Comparison of ENCODE assay signal across 7 mouse cellular contexts in the genomic region with DNA sequence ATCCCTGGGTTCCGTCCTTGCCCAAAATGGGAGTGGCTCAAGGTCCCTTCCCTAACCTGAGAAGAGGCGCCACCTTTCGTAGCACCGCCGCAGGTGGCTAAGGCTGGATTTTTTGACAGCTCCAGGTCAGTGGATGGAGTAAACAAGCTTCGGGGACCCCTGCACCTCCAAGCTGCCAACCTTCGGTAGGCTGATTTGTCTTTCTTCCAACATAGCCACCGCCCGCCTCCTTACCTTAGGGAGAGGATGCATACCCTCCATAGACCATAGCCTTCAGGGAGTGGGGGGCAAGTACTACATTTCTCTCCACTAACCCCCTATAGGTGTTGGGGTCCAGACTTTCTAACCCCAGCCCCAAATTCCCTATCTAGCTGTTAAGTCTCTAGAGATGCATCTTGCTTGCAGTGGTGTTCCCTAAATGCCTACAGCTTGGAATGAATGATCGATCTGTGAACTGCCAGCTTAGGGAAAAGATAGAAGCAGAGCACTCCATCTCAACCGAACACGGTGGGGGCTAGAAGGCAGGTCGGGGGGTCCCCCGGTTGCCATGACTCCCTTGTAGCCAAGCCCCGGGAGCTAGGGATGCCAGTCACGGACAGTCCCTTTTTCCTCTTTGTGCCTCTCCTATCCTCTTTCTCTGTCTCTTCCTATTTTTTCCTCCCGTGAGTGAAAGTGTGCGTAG. TPM values are rescaled to one million over a fixed set of nuclear protein-coding genes. Genes with fewer than 3 reads are reported as not detected.
DNase-seq lines count a peak whose midpoint lies in the region; ATAC-seq and TF ChIP-seq lines count a peak whose summit lies in the region.

No protein-coding gene starts in this region.

- no peak for ATAC-seq in lung, postnatal 0 days
- peak; percentile 42 for ATAC-seq in forebrain, embryonic 13.5 days
- no peak for ATAC-seq in liver, embryonic 15.5 days (ENCODE audit: insufficient read depth)
- no peak for ATAC-seq in stomach, embryonic 16.5 days (ENCODE audit: insufficient read depth, low FRiP score)

- WGBS in lung, postnatal 0 days: 4% methylated on average over 18 of the region's 18 CpGs
- 3% methylated on average over 18 of the region's 18 CpGs for WGBS in forebrain, embryonic 13.5 days
- 6% methylated on average over 18 of the region's 18 CpGs for WGBS in liver, embryonic 15.5 days (ENCODE audit: insufficient replicate concordance)
- 3% methylated on average over 18 of the region's 18 CpGs for WGBS in stomach, embryonic 16.5 days

- no peak for TF ChIP-seq EP300 in lung, postnatal 0 days (IDR thresholded peaks at IDR 0.05)

- no peaks in the 10 kb centered on the region for H3K9me3 ChIP-seq in lung, postnatal 0 days (ENCODE audit: low read length)
- no peaks in the 10 kb centered on the region for H3K9me3 ChIP-seq in forebrain, embryonic 13.5 days (replicated peaks)
- no peaks in the 10 kb centered on the region for H3K9me3 ChIP-seq in liver, embryonic 15.5 days (replicated peaks)
- H3K9me3 ChIP-seq in stomach, embryonic 16.5 days (replicated peaks; ENCODE audit: control insufficient read depth, low read length): no peaks in the 10 kb centered on the region

- no peak overlapping the region for H3K9ac ChIP-seq in lung, postnatal 0 days (replicated peaks; ENCODE audit: low read depth)
- peak overlapping the region; percentile 75 for H3K9ac ChIP-seq in forebrain, embryonic 13.5 days
- no peak overlapping the region for H3K9ac ChIP-seq in liver, embryonic 15.5 days
- H3K9ac ChIP-seq in stomach, embryonic 16.5 days (ENCODE audit: low read length): peak overlapping the region; percentile 67

- DNase-seq in lung, postnatal 0 days (ENCODE audit: low spot score): no peak
- DNase-seq in lung, postnatal 36 days: no peak
- peak; percentile 80 for DNase-seq in cerebellum, adult 9-11 months
- no peak for DNase-seq in urinary bladder, postnatal 4 days (ENCODE audit: low spot score in 2 of 2)

- peak overlapping the region; percentile 19; the same call in 1 of the 2 replicates for H3K4me3 ChIP-seq in lung, postnatal 0 days (ENCODE audit: low read depth, low read length)
- H3K4me3 ChIP-seq in forebrain, embryonic 13.5 days: peak overlapping the region; percentile 49
- no peak overlapping the region for H3K4me3 ChIP-seq in liver, embryonic 15.5 days (replicated peaks)
- H3K4me3 ChIP-seq in stomach, embryonic 16.5 days (replicated peaks; ENCODE audit: low read length): peak overlapping the region; percentile 38

- H3K4me2 ChIP-seq in lung, postnatal 0 days (replicated peaks; ENCODE audit: low read depth, low read length): 0 out of 2 replicates have a peak overlapping the region, but pooled peaks have one; percentile 6
- H3K4me2 ChIP-seq in forebrain, embryonic 13.5 days: peak overlapping the region; percentile 76
- peak overlapping the region; percentile 44 for H3K4me2 ChIP-seq in liver, embryonic 15.5 days
- peak overlapping the region; percentile 72 for H3K4me2 ChIP-seq in stomach, embryonic 16.5 days (ENCODE audit: low read depth, low read length)

- H3K27me3 ChIP-seq in lung, postnatal 0 days (replicated peaks; ENCODE audit: insufficient read depth, low read length): no peaks in the 10 kb centered on the region; the same call in 1 of the 2 replicates
- peaks cover 29% of the 10 kb centered on the region for H3K27me3 ChIP-seq in forebrain, embryonic 13.5 days
- H3K27me3 ChIP-seq in liver, embryonic 15.5 days: peaks cover 34% of the 10 kb centered on the region
- H3K27me3 ChIP-seq in stomach, embryonic 16.5 days (ENCODE audit: control insufficient read depth, insufficient read depth, low read length): peaks cover 23% of the 10 kb centered on the region

- no peak overlapping the region for H3K27ac ChIP-seq in lung, postnatal 0 days (ENCODE audit: low read length)
- peak overlapping the region; percentile 89 for H3K27ac ChIP-seq in forebrain, embryonic 13.5 days
- no peak overlapping the region for H3K27ac ChIP-seq in liver, embryonic 15.5 days (replicated peaks)
- peak overlapping the region; percentile 52; the same call in 1 of the 2 replicates for H3K27ac ChIP-seq in stomach, embryonic 16.5 days (ENCODE audit: low read length)

- no peak for TF ChIP-seq CTCF in lung, postnatal 0 days (IDR thresholded peaks at IDR 0.05)

- no peaks in the 10 kb centered on the region for H3K4me1 ChIP-seq in lung, postnatal 0 days (ENCODE audit: insufficient read depth, low read depth, low read length)
- peaks cover 40% of the 10 kb centered on the region for H3K4me1 ChIP-seq in forebrain, embryonic 13.5 days
- H3K4me1 ChIP-seq in liver, embryonic 15.5 days (replicated peaks): no peaks in the 10 kb centered on the region
- peaks cover 5% of the 10 kb centered on the region; the same call in 1 of the 2 replicates for H3K4me1 ChIP-seq in stomach, embryonic 16.5 days (ENCODE audit: control insufficient read depth, insufficient read depth, low read length)

- H3K36me3 ChIP-seq in lung, postnatal 0 days (ENCODE audit: insufficient read depth, low read length): no peaks in the 10 kb centered on the region
- no peaks in the 10 kb centered on the region for H3K36me3 ChIP-seq in forebrain, embryonic 13.5 days (ENCODE audit: poor library complexity, severe bottlenecking)
- H3K36me3 ChIP-seq in liver, embryonic 15.5 days (replicated peaks): no peaks in the 10 kb centered on the region
- no peaks in the 10 kb centered on the region for H3K36me3 ChIP-seq in stomach, embryonic 16.5 days (ENCODE audit: control insufficient read depth, insufficient read depth, low read length)

RNA-seq across cellular contexts. Expression of gene Chl1, which starts 1.0 kb away (rescaled TPM):
- polyA plus RNA-seq in lung, postnatal 0 days (2015; fragmentation: Nextera tagmentation; extraction: Ambion mirVana): 0.11 and 0.12 TPM in 2 replicates
- 41.2 and 42.4 TPM in 2 replicates for polyA plus RNA-seq in forebrain, embryonic 13.5 days (2015; fragmentation: Nextera tagmentation; extraction: Ambion mirVana)
- polyA plus RNA-seq in liver, embryonic 15.5 days (2015; fragmentation: Nextera tagmentation; extraction: Ambion mirVana): 0.06 and 0.08 TPM in 2 replicates
- polyA plus RNA-seq in stomach, embryonic 16.5 days (2015; fragmentation: Nextera tagmentation; extraction: Ambion mirVana): 8.9 and 11.1 TPM in 2 replicates

Comparison
In these comparisons a context has a peak if more than half of its experiments do, and no peak if none do; other contexts are left out.
1. H3K27ac ChIP-seq: peak in forebrain, embryonic 13.5 days (single experiment) and stomach, embryonic 16.5 days (single experiment); none in lung, postnatal 0 days (single experiment) and liver, embryonic 15.5 days (single experiment).
2. H3K4me2 ChIP-seq: peak in every context shown above with its lines; median percentile 76 in forebrain, embryonic 13.5 days; 72 in stomach, embryonic 16.5 days; 44 in liver, embryonic 15.5 days; 6 in lung, postnatal 0 days.
3. H3K9ac ChIP-seq: peak in forebrain, embryonic 13.5 days (single experiment) and stomach, embryonic 16.5 days (single experiment); none in lung, postnatal 0 days (single experiment) and liver, embryonic 15.5 days (single experiment).